Mouse (Mus musculus): ENCODE data around the gene Srcin1.

Srcin1 gene

DNA sequence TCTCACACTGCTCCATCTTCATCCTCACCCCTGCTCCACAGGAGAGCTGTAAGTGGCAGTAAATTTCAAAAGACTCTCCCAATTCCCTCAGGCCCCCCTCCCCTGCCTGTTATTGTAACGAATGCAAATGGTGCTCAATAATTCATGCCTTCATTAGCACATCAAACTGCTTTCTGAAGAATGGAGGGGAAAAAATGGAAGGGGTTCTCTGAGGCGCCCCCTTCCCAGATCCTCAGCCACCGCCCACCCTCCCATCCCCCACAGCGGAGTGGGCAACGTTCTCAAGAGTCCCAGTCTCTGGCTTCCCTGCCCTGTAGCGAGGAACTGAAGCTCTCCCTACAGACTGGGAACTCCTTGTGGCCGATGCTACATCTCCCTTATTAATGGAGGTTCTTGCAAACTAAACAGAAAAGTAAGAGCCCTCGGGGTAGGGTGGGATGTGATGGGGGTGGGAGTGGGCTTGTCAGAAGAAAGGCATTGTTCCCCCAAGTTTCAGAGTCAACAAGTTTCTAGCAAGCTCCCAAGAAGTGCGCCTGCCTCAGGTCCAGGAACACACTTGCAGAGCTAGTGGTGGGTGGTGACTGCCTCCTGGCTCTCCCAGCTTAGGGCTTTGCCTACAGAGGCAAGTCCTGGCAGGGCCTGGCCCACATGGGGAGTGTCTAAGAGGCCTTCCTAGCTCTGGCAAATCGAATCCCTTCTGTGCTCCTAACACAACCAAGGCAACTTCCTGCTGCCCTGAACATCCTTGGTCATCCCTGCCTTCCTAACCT is 3.3 kb upstream of the Srcin1 start:
- DNase-seq (ENCODE audit: low spot score in 2 of 2), result no peak

DNA sequence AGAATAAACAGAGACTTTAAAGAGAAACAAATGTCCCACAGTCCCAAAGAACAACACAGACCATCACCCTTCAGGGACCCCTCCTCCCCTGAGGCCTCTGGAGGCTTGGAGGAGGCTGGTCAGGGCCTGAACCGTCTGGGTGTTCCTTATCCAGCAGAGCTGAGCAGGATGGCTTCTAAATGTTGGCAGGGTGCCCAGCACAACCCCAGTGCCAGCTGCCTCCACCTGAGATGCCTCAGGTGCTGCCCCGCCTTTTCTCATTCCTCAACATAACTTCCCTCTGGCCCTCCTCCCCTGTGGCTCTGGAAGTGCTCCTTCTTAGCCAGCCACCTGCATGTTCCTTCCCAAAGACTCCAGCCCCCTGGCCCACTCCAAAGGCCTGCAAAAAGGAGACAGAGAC is 2.3 kb upstream of the Srcin1 start:
- DNase-seq (ENCODE audit: low spot score in 2 of 2), result no peak

DNA sequence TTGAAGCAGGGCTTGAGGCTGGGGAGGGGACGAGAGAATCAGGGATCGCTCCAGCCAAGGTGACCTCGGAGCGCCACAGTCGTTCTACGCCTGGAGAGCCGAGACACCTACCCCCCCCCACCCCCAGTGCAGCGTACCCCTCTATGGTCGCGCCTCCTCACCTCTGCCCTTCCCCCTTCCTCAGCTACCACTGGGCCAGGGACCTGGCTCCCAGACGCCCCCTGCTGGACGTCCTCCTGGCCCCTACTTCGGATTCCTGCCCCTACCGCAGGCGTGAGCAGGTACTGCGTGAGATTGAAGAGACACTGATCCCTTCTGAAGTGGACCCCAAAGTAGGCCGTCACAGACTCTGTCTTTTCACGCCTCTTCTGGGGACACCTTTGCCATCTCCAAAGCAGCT is 348 bp downstream of the Srcin1 start:
- DNase-seq (ENCODE audit: low spot score in 2 of 2), result peak; percentile 77 to 92

DNA sequence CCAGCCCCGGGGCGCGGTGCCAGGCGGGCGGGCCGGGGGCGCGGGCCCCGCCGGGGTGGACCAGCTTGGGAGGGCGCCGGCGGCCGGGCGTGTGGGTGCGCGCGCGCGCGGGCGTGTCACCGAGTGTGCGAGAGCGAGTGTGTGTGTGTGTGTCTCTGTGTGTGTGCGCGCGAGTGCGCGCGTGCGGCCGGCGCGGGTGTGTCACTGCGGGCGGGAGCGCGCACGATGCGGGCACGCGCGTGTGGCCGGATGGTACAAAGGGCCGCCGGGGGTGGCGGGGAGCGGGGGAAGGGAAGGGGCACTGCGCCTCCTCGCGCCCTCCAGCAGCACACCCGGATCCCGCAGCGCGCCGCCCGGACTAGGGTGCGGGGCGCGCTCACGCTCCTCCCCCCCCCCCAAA is 911 bp downstream of the Srcin1 start:
- DNase-seq (ENCODE audit: low spot score in 2 of 2), result peak; percentile 72 to 90

DNA sequence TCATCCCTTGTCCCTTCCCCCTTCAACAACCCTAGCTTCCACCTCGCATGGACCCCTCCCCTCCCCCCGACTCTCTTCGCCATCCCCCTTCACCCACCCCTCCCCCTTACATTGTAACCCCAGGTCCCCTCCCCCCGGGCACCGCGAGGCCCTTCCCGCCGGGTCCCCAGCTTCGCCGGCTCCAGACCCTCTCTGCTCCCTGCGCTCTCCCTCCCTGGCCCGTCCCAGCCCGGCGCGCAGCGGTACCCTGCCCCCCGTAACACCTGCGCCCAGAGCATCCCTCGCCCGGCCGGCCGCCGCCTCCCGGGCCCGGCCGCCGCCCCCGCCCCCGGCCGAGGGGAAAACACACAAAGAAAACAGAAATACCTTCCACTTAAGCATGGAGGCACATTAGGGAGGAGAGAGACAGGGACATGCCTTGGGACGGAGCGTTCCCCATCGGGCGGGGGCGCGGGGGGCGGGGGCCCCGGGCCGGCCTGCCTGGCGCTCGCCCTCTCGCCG is 1.4 kb downstream of the Srcin1 start:
- no peak for DNase-seq (ENCODE audit: low spot score in 2 of 2)

DNA sequence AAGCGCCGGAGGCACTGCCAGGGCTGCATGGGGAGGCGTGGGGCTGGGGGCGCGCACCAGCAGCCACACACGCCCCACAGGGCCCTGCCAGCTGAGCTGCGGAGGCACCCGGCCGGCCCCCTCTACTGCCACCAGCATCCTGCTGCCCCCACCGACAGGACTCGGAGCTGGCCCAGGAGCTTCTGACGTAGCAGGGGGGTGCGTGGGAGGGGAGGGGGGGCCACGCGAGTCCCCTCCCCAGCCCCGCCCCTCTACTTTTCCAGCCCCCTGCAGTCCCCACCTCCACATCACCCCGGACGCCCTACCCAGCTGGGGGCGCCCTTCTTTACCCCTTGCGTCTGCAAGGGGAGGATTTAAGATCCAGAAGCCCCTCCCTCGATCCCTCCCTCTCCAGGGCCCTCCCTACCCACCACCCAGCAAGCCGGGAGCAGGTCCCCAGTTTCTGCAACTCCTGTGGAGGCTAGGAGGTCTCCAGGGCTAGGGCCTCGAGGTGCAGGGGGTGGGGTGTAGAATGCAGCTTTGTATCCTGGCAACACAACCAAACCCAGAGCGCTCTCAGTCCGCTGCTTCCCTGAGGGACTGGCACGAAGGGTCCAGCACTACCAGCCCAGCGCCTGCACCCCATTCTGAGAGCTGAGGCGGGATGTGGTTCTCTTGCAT is 2.0 kb downstream of the Srcin1 start:
- DNase-seq (ENCODE audit: low spot score in 2 of 2), result no peak

DNA sequence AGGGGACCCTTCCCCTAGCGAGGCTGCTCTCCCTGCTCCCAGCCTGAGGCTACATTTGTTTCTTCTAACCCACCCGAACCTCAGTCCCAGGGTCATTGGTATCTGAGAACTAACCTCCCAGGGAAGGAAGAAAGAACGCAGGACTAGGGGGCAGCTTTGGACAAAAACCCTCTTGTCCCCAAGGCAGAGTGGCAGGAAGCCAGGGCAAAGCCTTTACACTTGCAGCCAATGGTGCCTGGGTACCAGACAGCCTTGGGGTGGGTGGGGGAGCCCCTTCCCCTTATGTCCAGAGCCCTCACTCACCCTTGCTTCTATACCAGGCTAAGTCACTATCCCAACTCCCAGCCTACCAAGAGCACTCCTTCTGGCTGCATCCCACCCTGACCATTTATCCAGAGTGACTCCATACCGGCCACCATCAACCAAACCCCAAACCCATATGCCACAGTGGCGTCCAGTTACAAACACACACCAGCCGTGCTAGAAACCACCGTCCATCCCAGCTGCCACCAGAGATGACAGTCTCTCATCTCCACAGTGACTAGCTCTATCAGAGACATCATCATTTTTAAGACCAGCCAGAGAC is 3.0 kb downstream of the Srcin1 start:
- no peak for DNase-seq (ENCODE audit: low spot score in 2 of 2)

DNA sequence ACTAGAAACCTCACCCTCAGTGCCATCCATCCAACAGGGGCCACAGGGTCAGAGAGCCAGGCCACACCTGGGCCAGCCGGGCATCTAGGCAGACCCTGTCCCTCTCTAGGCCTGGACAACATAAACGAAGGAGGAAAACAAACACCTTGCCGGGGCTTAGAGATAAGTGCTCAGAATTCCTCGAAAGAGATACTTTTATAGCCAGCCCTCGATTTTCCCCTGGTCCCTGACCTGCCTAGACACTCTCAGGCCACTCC is 4.0 kb downstream of the Srcin1 start:
- no peak for DNase-seq (ENCODE audit: low spot score in 2 of 2)

DNA sequence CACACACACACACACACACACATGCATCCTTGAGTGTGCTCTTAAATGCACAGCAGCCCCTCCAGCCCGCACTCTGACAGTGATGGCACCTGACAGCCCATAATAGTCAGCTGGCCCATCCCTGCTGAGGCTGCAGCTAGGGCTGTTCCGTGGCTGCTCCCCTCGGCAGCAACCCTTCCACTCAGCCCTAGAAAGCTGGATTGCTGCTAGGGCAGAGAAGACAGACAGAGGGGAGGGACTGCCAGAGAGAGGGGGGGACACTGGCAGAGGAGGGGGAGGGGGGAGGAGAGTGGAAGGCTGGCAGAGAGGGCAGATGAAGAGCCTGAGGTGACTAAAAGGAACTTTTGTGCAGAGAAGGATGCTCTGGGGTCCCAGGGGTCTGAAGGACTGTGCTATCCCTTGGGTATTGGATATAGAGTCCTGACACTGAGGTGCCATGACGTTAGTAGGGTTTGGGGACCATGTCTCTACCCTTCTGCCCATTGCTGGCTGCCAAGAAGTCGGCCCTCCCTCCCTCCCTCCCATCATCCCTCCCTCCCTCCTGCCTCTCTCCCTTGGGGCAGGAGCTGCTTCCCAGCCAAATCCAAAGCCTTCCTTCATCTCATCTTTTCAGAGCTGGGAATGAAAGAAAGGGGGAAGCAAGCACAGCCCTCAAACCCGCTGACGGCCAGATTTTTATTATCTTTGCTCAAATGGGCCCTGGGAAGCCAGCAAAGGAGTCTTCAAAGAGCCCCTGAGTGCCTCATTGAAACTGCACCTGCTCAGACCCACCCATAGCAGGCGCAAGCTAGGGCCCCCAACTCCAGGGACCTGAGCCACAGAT is 4.5 kb downstream of the Srcin1 start:
- no peak for DNase-seq (ENCODE audit: low spot score in 2 of 2)

DNA sequence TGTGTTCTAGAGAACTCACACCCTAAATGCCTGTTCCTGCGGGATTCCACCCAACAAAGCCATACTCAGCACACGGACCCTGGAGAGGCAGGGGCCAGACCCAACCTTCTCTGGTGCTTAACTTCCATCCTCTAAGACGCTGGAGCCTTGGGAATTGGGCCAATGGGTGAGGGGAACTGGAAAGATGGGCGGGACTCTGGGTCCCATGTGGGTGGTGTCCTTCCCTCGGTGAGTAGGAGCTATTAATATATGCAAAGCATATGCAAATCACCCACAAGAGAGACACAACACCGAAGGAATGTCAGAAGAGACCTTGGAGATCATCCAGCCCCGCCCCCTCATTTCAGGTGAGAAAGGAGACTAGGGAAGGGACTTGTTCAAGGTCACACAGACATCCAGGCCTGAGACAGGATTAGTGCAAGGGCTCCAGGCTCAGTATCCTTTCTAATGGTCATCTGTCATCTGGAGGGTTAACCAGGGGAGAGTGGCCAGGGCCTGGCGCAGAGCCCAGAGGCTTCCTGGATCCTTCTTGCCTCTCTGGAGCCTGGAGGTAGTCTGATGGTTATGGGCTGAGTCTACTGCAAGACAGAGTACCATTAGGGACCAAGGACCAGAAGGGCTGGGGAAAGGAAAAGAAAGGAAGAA is 5.4 kb downstream of the Srcin1 start:
- DNase-seq (ENCODE audit: low spot score in 2 of 2), result peak in 1 of 2 experiments; percentile 72

DNA sequence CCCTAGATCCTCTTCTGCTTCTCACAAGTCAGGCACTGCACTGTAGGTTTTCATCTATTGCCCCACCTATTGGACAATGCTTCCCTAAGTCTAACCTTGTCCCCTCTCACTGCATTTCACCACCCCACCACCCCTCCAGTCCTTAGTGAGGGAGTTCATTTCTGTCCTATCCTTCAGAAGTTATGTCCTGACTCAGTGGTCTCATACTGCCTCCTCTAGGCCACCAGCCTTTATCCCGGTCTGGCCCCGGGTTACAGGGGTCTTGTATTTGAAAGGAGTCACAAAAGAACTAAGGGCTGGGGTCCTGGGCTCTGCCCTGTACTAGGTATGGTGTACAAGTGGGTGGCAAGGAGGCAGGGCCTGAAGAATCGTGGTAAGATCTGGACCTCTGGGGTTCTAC is 6.2 kb downstream of the Srcin1 start:
- DNase-seq (ENCODE audit: low spot score in 2 of 2), result no peak

DNA sequence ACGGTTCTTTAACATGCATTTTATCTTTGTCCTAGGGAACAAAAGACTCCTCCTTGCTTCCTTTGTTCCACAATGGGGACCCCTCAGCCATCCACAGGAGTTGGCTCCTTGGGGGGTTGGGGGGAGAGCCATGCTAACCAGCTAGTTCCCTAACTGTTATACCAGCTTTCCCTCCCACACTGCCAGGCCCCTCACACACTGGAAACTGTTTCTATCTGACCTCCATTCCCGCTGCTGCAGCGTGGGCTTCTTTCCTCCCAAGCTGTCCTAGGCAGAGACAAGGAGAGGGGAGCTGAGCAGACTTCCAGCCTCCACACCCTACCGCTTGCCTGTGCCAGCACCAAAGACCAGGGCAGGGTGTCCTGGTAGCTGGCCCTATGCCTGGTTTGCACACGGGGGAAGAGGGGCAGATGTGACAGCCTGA is 6.7 kb downstream of the Srcin1 start:
- no peak for DNase-seq (ENCODE audit: low spot score in 2 of 2)

DNA sequence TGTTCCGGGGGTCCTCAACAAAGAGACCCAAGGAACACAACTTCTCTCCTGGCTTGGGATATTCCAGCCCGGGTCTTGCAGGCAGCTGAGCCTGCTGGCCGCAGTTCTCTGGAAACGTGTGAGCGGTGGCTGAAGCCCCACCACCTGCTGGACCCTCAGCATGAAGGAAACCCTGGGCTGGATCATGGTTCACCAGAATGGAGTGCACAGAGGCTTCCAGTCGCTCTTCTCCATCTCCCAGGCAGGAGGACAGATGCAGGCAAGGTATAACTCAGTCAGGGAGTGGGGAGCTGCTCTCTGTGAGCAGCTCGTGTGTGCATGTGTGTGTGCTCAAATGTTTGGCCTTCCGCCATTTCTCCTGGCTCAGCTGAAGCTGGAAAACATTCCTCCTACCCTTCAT is 7.3 kb downstream of the Srcin1 start:
- peak; percentile 88 to 89 for DNase-seq (ENCODE audit: low spot score in 2 of 2)

DNA sequence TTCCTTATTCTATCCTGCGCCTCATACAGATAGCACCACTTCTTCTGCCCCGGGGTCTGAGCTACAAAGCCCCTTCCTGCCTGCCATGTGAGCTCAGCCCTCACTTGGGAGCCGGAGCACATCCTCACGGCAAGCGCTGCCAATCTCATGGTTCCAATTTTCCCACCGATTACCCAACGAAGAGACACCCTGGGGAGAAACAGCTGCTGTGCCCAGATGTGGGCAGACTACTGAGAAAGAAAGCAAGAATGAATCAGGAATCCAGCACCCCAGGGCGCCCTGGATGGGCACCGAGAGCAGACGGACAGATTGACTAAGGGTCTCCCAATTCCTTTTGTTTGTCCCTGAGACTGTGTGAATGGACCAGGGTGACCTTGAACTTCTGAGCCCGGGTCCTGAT is 8.5 kb downstream of the Srcin1 start:
- no peak for DNase-seq (ENCODE audit: low spot score in 2 of 2)

DNA sequence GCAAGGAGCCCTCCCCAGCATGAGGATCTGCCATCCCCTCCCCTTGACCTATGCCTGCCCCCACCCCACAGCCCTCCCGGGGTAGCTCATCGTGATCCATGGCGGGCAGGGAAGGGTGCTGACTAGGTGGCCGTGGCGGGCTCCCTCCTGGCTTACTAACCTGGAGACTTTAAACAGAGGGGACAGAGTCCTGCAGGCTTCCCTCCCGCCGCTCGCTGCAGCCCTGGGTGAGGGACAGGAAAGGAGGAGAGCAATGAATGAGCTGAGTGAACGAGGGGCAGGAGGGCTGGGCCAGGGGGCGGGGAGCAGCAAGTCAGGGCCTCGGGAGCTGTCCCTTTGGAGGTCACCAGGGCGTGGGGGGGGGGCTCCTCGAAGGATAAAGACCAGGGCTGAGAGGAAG is 9.4 kb downstream of the Srcin1 start:
- DNase-seq (ENCODE audit: low spot score in 2 of 2), result no peak

DNA sequence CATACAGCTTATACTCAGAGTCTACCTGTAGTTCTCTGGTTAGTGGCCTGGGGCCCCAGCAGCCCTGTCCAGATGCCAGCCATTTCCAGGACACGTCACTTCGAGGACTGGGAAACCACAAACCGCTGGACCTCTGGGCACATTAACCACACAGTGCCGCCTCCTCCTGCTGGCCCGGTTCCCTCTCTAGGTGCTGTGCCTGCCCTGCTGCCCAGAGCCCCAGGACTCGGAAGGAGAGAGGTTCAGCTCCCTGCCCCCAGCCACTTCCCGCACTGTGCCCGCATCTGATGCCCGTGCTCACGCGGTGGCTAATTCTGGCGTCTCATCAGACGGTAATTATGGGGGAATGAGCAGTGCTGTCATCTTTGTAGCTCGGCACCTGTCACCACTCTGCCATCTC is 12.3 kb downstream of the Srcin1 start:
- DNase-seq (ENCODE audit: low spot score in 2 of 2), result no peak

DNA sequence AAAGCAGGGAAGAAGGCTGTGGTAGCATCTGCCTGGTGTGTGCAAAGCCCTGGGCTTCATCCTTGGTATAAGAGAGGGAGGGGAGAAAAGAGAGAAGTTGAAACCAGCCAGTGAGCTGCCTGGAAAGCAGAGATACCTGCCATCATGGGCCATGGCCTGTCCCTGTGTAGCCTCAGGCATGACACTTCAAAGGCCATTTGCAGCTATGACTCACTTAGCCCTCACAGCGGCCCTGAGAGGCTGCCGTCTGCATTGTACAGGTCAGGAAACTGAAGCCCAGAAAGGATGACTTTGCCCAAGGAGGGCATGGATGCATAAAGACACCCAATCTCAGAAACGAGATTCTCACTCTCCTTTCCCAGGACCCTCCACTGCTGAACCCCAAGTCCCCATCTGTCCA is 13.4 kb downstream of the Srcin1 start:
- no peak for DNase-seq (ENCODE audit: low spot score in 2 of 2)

DNA sequence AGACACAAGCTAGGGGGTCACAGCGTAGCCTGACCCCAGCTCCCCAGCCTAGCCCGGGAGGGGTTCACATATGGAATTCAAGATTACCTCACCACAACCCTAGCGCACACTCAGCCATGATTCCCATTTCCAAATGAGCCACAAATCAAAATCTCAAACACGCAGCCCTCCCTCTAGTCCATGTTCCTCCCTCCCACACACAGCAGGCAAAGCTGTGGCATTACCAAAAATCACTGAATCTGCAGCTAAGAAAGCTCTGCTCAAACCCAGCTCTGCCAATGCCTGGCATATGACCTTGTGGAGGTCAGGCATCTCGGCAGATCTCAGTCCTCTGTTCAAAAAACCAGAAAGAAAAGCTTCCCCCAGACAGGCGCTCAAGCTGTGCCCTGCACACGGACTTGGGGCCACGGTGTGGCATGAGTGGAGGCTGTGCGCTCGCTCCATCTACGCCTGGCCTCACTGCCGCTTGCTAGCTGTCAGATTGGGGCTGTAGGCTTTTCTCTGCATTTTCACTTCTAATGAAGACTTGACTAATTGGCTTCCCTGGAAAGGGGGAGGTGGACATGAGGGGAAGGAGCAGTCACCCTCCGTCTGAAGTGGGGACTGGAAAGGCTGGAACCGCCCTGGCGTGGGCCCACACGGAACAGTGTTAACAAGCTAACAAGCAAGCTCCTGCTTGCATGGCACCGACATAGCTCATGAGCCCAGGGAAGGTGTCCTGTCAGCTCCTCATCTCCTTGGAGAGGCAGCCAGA is 15.6 kb downstream of the Srcin1 start:
- no peak for DNase-seq (ENCODE audit: low spot score in 2 of 2)

DNA sequence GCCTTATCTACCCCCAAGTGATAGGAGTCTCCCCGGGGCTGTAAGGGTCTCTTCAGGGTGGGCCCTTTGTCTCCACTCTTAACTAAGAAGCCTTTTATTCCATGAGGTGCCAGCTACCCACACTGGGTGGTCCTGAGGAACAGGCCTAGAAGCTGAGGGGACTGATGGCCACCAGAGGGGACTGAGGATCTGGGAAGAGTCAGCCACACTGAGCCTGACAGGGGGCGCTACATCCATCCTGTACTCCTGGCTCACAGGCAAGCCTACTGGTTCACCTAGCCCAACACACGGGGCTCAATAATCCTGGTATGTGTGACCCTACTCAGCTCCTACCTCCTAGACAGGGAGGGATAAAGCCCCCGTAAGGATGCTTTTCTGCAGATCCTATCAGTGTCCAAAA is 16.4 kb downstream of the Srcin1 start:
- no peak for DNase-seq (ENCODE audit: low spot score in 2 of 2)

DNA sequence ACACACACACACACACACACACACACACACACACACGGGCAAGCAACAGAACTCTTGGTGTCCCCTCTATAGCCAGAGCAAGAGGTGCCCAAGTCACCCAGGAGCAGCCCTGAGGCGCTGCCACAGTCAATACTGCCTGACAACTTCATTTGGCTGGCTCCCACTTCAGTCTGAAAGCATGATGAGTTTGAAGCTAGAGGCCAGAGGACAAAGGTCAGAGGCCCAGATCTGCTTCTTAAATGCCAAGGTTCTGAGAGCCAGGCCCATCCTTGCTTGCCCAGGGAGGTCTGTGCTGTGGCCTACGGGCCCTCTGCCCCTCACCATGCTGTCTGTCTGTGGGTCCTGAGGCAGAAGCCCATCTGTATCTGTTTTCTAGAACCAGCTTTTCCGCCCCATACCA is 18.1 kb downstream of the Srcin1 start:
- DNase-seq (ENCODE audit: low spot score in 2 of 2), result no peak

Measured in cerebellum, postnatal 4 days (tissue).